Mouse (Mus musculus): ENCODE results near the gene Raph1. TPM values are rescaled to one million over a fixed set of nuclear protein-coding genes. Genes with fewer than 3 reads are reported as not detected.

Gene Raph1
- polyA plus RNA-seq, 1 experiment from 2014 or later, result 25.5 TPM

DNA sequence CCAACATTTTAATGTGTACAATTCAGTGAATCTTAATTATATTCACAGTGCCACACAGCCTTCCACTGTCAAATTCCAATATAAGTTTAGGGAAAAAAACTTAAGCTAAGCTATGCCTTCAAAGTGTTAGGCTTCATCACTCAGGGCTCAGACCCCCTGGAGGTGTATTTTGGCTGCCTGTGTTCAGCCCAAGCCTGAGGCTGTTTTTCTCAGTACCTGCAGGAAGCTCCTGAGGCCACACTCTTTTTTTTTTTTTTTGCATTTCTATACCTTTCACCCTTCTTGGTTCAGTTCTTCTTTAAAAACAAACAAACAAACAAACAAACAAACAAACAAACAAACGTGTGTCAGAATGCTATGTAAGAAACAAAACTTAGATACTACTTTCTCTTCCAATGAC lies 23.2 kb downstream of the Raph1 start:
- no peaks in the 10 kb centered on the region for H3K4me1 ChIP-seq (replicated peaks)
- no peak overlapping the region for H3K27ac ChIP-seq (replicated peaks)
- no peaks in the 10 kb centered on the region for H3K27me3 ChIP-seq
- peaks cover 4% of the 10 kb centered on the region; the same call in 1 of the 2 replicates for H3K36me3 ChIP-seq
- H3K9ac ChIP-seq, result no peak overlapping the region
- H3K4me2 ChIP-seq, result no peak overlapping the region
- H3K9me3 ChIP-seq, result no peaks in the 10 kb centered on the region
- no peak for ATAC-seq (ENCODE audit: low FRiP score, low read depth)
- WGBS, result 36% methylated on average over 1 of the region's 1 CpGs
- H3K4me3 ChIP-seq, result no peak overlapping the region

DNA sequence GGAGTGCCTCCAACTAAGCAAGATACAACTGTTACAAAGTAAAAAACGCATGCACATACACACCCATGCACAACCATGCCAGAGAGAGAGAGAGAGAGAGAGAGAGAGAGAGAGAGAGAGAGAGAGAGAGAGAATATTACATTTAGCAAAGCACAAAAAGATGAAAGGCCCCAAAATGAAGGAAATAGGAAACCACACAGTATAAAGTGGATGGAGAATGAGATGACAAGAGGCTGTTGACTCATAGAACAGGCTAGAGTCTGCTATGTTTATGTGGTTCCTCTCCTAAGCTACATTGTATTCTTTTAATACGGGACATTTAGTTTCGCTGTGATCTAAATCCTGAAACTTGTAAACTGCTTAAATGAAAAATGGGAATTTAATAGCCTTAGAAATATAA lies 27.6 kb downstream of the Raph1 start:
- Histone ChIP-seq H3K4me1 (replicated peaks) (no peaks in the 10 kb centered on the region), H3K4me3 (no peak overlapping the region), H3K4me2 (no peak overlapping the region), H3K9me3 (no peaks in the 10 kb centered on the region), H3K27ac (replicated peaks) (no peak overlapping the region), H3K27me3 (no peaks in the 10 kb centered on the region), H3K9ac (no peak overlapping the region), H3K36me3 (no peaks in the 10 kb centered on the region)
- no peak for ATAC-seq (ENCODE audit: low FRiP score, low read depth)
- 96% methylated on average over 3 of the region's 3 CpGs for WGBS

DNA sequence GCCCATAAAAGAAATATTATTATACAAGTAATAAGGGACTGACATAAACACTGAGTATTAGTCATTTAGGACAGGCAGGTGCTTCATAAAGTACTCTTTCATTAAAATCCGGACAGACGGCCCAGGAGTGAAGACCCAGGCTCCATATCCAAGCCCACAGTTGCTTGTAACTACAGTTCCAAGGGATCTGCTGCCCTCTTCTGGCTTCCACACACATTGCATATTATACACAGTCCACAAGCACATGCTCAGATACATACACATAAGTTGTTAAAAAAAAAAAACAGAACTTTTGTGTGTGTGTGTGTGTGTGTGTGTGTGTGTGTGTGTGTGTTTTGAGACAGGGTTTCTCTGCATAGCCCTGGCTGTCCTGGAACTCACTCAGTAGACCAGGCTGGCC lies 32.0 kb downstream of the Raph1 start:
- Histone ChIP-seq H3K9ac (no peak overlapping the region), H3K4me2 (no peak overlapping the region), H3K4me1 (replicated peaks) (no peaks in the 10 kb centered on the region), H3K27ac (replicated peaks) (no peak overlapping the region), H3K36me3 (peaks cover 16% of the 10 kb centered on the region), H3K9me3 (no peaks in the 10 kb centered on the region), H3K27me3 (no peaks in the 10 kb centered on the region), H3K4me3 (no peak overlapping the region)
- WGBS, result 91% methylated on average over 2 of the region's 2 CpGs
- ATAC-seq (ENCODE audit: low FRiP score, low read depth), result no peak

DNA sequence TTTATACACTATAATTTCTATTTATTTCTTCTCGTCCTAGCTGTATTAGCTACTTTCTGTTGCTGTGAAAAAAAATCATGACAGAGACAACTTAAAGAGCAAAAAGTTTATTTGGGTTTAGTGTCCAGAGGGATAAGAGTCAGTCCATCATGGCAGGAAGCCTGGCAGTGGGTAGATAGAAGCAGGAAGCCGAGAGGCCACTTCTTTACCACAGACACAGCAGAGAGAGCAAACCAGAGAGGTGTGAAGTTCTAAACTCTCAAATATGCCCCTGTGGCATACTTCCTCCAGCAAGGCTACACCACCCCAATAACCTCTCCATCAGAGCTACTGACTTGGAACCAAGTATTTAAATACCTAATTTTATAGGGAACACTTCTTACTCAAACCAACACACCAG lies 36.3 kb downstream of the Raph1 start:
- H3K9me3 ChIP-seq, result no peaks in the 10 kb centered on the region
- no peaks in the 10 kb centered on the region for H3K27me3 ChIP-seq
- H3K4me3 ChIP-seq, result no peak overlapping the region
- no peak for ATAC-seq (ENCODE audit: low FRiP score, low read depth)
- H3K36me3 ChIP-seq, result peaks cover 32% of the 10 kb centered on the region
- 94% methylated on average over 2 of the region's 2 CpGs for WGBS
- H3K27ac ChIP-seq (replicated peaks), result no peak overlapping the region
- no peak overlapping the region for H3K4me2 ChIP-seq
- H3K9ac ChIP-seq, result no peak overlapping the region
- H3K4me1 ChIP-seq (replicated peaks), result no peaks in the 10 kb centered on the region

DNA sequence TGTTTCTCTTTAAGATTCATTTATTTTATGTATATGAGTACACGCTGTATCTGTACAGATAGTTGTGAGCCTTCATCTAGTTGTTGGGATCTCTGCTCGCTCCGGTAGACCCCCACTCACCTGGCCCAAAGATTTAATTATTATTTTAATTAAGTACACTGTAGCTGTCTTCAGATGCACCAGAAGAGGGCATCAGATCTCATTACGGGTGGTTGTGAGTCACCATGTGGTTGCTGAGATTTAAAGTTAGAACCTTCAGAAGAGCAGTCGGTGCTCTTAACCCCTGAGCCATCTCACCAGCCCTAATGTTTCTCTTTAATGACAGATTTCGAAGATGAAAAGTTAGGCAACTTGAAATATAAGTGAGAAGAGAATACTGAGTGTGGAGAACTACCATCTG lies 36.8 kb downstream of the Raph1 start:
- no peak for ATAC-seq (ENCODE audit: low FRiP score, low read depth)
- Histone ChIP-seq H3K36me3 (peaks cover 37% of the 10 kb centered on the region), H3K27ac (replicated peaks) (no peak overlapping the region), H3K9ac (no peak overlapping the region), H3K9me3 (no peaks in the 10 kb centered on the region), H3K4me3 (no peak overlapping the region), H3K4me2 (no peak overlapping the region), H3K27me3 (no peaks in the 10 kb centered on the region), H3K4me1 (replicated peaks) (no peaks in the 10 kb centered on the region)
- WGBS, result 90% methylated on average over 6 of the region's 6 CpGs

DNA sequence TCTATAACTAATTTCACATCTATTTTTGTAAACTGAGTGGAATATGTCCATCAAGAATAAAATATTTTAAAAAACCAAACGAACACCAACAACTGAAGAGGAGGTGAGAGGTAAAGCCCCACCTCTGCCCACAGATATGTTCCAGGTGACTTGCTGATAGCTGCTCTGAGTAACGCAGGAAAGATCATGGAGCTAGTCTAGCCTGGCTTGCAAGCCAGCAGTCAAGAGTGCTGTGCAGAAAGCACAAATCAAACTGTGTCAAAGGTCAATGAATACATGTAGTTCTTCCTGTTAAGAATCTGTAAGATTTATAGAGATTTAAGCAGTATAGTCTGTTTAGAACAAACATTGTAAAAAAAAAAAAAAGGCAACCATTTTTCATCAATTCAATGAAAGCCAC lies 56.3 kb downstream of the Raph1 start:
- no peaks in the 10 kb centered on the region for H3K27me3 ChIP-seq
- H3K4me1 ChIP-seq (replicated peaks), result no peaks in the 10 kb centered on the region
- H3K36me3 ChIP-seq, result peaks cover 17% of the 10 kb centered on the region
- no peak for ATAC-seq (ENCODE audit: low FRiP score, low read depth)
- H3K4me2 ChIP-seq, result no peak overlapping the region
- no peaks in the 10 kb centered on the region for H3K9me3 ChIP-seq
- H3K27ac ChIP-seq (replicated peaks), result no peak overlapping the region
- no peak overlapping the region for H3K9ac ChIP-seq
- 88% methylated on average over 2 of the region's 2 CpGs for WGBS
- no peak overlapping the region for H3K4me3 ChIP-seq

DNA sequence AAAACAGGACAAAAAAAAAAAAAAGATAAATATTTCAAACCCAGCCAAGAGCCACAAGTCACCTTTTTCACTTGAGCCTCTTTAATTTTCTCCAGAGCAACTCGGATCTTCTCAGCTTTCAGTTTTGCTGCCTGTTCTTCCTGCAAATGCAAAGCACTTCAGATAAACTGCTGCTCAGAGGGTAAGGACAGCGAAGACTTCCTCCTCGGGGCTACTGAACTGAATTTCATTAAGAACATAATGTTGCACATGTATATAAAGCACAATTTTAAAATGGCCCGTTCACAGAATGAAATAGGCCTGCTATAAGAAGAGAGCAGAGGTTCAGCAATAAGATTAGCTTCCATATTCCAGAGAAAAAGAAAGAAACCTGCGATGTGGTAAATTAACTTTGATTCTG lies 63.4 kb downstream of the Raph1 start:
- no peak overlapping the region for H3K9ac ChIP-seq
- peaks cover 30% of the 10 kb centered on the region for H3K36me3 ChIP-seq
- H3K27ac ChIP-seq (replicated peaks), result no peak overlapping the region
- H3K4me2 ChIP-seq, result no peak overlapping the region
- ATAC-seq (ENCODE audit: low FRiP score, low read depth), result no peak
- WGBS, result 76% methylated on average over 5 of the region's 5 CpGs
- H3K9me3 ChIP-seq, result no peaks in the 10 kb centered on the region
- no peak overlapping the region for H3K4me3 ChIP-seq
- H3K4me1 ChIP-seq (replicated peaks), result no peaks in the 10 kb centered on the region
- H3K27me3 ChIP-seq, result no peaks in the 10 kb centered on the region

DNA sequence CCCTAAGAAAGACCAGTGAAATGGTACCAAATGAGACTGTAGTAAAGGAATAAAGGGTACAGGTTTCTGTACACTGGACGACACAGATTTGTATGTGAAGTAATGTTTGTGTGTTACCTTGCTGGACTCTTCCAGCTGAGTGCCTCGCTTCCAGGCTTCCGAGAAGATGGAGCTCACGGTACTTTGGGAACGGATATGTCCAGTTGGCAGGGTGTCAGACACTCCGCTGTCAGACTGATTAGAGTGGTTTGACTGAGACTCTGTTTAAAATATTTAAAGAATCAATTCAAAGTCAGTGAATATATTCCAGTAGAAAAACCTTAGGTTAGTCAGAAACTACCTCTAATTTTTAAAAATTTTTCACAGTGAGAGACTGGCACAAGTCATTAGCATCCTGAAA lies 73.5 kb downstream of the Raph1 start:
- Histone ChIP-seq H3K27me3 (no peaks in the 10 kb centered on the region), H3K9ac (no peak overlapping the region), H3K4me1 (replicated peaks) (no peaks in the 10 kb centered on the region), H3K36me3 (peaks cover 66% of the 10 kb centered on the region), H3K27ac (replicated peaks) (no peak overlapping the region), H3K4me2 (no peak overlapping the region), H3K4me3 (no peak overlapping the region), H3K9me3 (no peaks in the 10 kb centered on the region)
- 80% methylated on average over 6 of the region's 6 CpGs for WGBS
- no peak for ATAC-seq (ENCODE audit: low FRiP score, low read depth)

DNA sequence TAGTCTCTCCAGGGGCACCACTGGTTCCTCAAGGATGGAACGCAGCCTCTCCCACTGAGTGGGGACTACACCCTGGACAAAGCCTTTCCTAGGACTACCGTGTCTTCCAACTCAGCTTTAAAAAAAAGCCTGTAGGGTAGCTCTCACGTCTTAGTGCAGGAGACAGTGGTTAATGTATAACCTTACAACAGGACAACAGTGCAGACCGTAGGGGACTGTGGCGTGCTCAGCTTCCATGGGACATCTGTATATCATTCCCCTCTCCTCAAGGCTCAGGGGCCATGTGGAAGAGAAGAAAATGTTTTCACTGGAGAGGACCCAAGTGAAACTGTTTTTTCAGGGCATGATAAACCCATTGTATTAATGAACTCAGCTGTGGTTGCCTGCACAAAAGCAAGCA lies 74.5 kb downstream of the Raph1 start:
- Histone ChIP-seq H3K9ac (no peak overlapping the region), H3K4me2 (no peak overlapping the region), H3K27me3 (no peaks in the 10 kb centered on the region), H3K9me3 (no peaks in the 10 kb centered on the region), H3K36me3 (peaks cover 68% of the 10 kb centered on the region), H3K4me1 (replicated peaks) (no peaks in the 10 kb centered on the region), H3K27ac (replicated peaks) (no peak overlapping the region), H3K4me3 (no peak overlapping the region)
- no peak for ATAC-seq (ENCODE audit: low FRiP score, low read depth)
- WGBS, result 51% methylated on average over 5 of the region's 5 CpGs

DNA sequence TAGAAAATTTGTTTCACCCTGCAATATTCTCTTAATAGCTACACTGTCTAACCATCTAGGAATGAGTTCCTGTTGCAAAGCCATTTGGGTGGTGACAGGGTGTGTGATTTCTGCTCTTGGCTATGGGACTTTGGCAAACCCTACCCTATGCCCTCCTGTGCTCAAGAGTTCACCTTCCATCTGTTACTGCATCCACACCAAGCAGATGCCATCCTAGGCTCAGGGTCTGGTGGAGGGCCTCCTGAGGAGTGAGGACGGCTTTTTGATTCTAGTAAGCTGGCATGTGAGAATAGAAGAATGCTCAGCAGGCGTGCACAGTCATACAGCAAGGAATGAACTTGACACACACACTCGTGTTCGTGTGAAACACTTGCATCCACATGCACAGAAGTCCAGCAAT lies 76.4 kb downstream of the Raph1 start:
- WGBS, result 63% methylated on average over 4 of the region's 4 CpGs
- H3K9ac ChIP-seq, result no peak overlapping the region
- H3K9me3 ChIP-seq, result no peaks in the 10 kb centered on the region
- no peak overlapping the region for H3K4me2 ChIP-seq
- ATAC-seq (ENCODE audit: low FRiP score, low read depth), result no peak
- peaks cover 61% of the 10 kb centered on the region for H3K36me3 ChIP-seq
- no peaks in the 10 kb centered on the region for H3K27me3 ChIP-seq
- no peak overlapping the region for H3K27ac ChIP-seq (replicated peaks)
- no peaks in the 10 kb centered on the region for H3K4me1 ChIP-seq (replicated peaks)
- no peak overlapping the region for H3K4me3 ChIP-seq

DNA sequence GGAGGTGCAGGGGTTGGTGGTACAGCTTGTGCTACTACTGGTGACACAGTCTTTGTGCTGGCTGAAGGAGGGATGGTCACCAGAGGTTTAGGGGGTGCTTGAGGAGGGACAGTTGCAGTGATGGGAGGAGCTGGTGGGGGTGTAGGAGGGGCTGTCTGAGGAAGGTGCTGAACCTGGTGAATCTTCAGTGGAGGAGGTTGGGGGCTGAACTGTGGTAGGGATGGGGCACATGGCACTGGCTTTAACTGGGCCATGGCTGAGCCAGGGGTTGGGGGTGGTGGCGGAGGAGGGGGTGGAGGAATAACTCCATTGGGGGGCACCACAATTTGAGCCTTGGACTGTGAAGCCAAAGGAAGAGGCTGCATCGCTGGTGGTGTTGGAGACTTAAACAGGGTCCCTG lies 77.2 kb downstream of the Raph1 start:
- Histone ChIP-seq H3K4me2 (no peak overlapping the region), H3K9me3 (no peaks in the 10 kb centered on the region), H3K27ac (replicated peaks) (no peak overlapping the region), H3K36me3 (peaks cover 54% of the 10 kb centered on the region), H3K27me3 (no peaks in the 10 kb centered on the region), H3K4me1 (replicated peaks) (no peaks in the 10 kb centered on the region), H3K4me3 (no peak overlapping the region), H3K9ac (no peak overlapping the region)
- WGBS, result 89% methylated on average over 2 of the region's 2 CpGs
- peak; percentile 57; the same call in 1 of the 2 replicates for ATAC-seq (ENCODE audit: low FRiP score, low read depth)

DNA sequence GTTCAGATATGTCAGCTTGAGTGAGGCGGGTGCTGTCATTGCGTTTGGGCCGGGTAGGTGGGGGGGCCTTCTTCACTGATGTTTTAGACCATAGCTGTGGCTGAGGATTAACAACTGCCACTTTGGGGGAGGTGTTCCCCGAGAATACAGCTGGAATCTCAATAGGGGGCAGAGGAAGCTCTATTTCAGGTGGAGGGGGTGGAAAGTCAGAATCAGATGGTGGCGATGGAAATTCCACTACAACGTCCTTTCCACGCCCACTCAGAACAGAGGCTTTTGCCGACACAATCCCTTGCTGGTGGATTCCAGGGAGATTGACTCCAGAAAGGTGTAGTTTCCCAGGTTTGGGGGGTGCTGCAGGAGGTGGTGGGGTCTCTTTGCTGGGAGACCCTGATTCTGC lies 78.3 kb downstream of the Raph1 start:
- H3K27ac ChIP-seq (replicated peaks), result no peak overlapping the region
- no peak for ATAC-seq (ENCODE audit: low FRiP score, low read depth)
- H3K36me3 ChIP-seq, result peaks cover 47% of the 10 kb centered on the region
- H3K9me3 ChIP-seq, result no peaks in the 10 kb centered on the region
- H3K27me3 ChIP-seq, result no peaks in the 10 kb centered on the region
- no peak overlapping the region for H3K9ac ChIP-seq
- no peak overlapping the region for H3K4me3 ChIP-seq
- H3K4me2 ChIP-seq, result no peak overlapping the region
- H3K4me1 ChIP-seq (replicated peaks), result no peaks in the 10 kb centered on the region
- 86% methylated on average over 8 of the region's 8 CpGs for WGBS

DNA sequence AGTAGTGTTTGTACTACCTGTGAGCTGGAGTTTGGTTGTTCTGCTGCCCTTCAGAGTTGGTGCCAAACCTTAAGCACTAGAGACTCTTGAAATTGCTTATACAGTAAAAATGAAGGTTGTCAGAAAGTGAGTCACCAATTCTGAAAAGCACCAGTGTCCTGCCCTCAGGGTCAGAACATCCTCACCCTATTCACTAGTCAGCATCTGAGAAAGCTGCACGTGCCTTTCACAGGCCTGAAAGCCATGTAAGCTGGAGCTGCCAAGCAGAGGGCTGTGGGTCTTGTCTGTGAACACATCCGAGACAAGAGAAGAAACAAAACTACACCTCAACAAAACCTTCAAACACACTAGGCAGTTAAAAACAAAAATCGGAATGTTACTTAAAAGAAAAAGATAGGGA lies 81.3 kb downstream of the Raph1 start:
- Histone ChIP-seq H3K27me3 (no peaks in the 10 kb centered on the region), H3K9me3 (no peaks in the 10 kb centered on the region), H3K4me2 (no peak overlapping the region), H3K36me3 (peaks cover 29% of the 10 kb centered on the region), H3K9ac (no peak overlapping the region), H3K4me1 (replicated peaks) (no peaks in the 10 kb centered on the region), H3K4me3 (no peak overlapping the region), H3K27ac (replicated peaks) (no peak overlapping the region)
- WGBS, result 84% methylated on average over 3 of the region's 3 CpGs
- ATAC-seq (ENCODE audit: low FRiP score, low read depth), result no peak
